ENCODE assay signal across 25 mouse cellular contexts in the genomic region with DNA sequence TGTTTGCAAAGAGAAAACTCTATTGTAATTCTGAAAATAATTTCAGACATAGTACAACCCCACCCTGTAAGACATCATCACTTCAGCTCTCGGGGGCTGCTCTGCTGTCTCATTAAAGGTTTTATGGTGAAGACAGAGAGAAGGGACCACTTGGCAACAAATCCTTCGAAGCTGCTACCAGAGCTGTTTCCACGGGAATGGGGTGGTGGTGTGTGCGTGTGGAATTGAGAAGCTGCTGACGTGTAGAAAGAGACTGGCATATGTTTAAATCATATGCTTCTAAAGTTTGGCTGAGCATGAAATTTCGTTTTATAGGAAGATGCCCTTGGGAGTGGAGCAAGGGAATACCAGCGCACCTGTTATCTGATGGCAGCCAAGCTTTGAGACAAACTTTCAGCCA.
DNase-seq lines count a peak whose midpoint lies in the region; ATAC-seq and TF ChIP-seq lines count a peak whose summit lies in the region.
"Had no signal": no experiment of that assay in that cellular context is flagged by ENCODE, and none has a peak within 500 bp of the region (broad histone marks: within the 10 kb centered on the region; RNA-seq: fewer than 3 reads in every experiment).

No protein-coding gene starts in this region.

- WGBS in forebrain, postnatal 0 days, result 52% methylated on average over 7 of the region's 7 CpGs
- 86% methylated on average over 7 of the region's 7 CpGs for WGBS in forebrain, embryonic 11.5 days

- peak; percentile 73 for DNase-seq in forebrain, postnatal 0 days
- DNase-seq in forebrain, embryonic 11.5 days (ENCODE audit: low spot score), result no peak
- peak; percentile 39 for DNase-seq in layer of hippocampus, adult 9-11 months
- DNase-seq in layer of hippocampus, adult 8-10 months (ENCODE audit: low spot score in 2 of 2), result no peak
- DNase-seq in brain, adult 2 months (ENCODE audit: low read depth, low spot score), result peak; percentile 47
- peak; percentile 64 for DNase-seq in brain, embryonic 14.5 days (ENCODE audit: low read depth)
- DNase-seq: adrenal gland, postnatal 25 days; B cell, adult 2 months; cerebellum, adult 9-10 months; gastrocnemius, postnatal 10 days; heart, adult 18-20 months; heart, postnatal 4 days; kidney, adult 11 months; kidney, postnatal 14 days; layer of hippocampus, postnatal 36 days had no signal

- TF ChIP-seq POLR2A in brain, embryonic 14.5 days (IDR thresholded peaks at IDR 0.05; ENCODE audit: borderline replicate concordance, extremely low read depth, insufficient read depth, insufficient read length, poor library complexity, severe bottlenecking), result no peak

- H3K27ac ChIP-seq in forebrain, postnatal 0 days (ENCODE audit: low read depth, low read length), result no peak overlapping the region; the same call in 1 of the 2 replicates
- no peak overlapping the region for H3K27ac ChIP-seq in forebrain, embryonic 11.5 days (ENCODE audit: low read depth, low read length)
- H3K27ac ChIP-seq: embryonic facial prominence, embryonic 13.5 days; forebrain, embryonic 12.5 days; hindbrain, embryonic 14.5 days; limb, embryonic 13.5 days; lung, embryonic 15.5 days had no signal

- no peaks in the 10 kb centered on the region for H3K4me1 ChIP-seq in forebrain, postnatal 0 days (ENCODE audit: insufficient read depth)
- no peaks in the 10 kb centered on the region for H3K4me1 ChIP-seq in forebrain, embryonic 11.5 days (replicated peaks; ENCODE audit: control insufficient read depth, insufficient read depth, low read length)
- H3K4me1 ChIP-seq: embryonic facial prominence, embryonic 13.5 days; forebrain, embryonic 12.5 days; heart, embryonic 12.5 days; lung, embryonic 15.5 days had no signal

- no peak overlapping the region for H3K4me2 ChIP-seq in forebrain, postnatal 0 days (ENCODE audit: low read depth)
- no peak overlapping the region for H3K4me2 ChIP-seq in forebrain, embryonic 11.5 days (ENCODE audit: low read depth, low read length, severe bottlenecking)
- H3K4me2 ChIP-seq: embryonic facial prominence, embryonic 13.5 days; forebrain, embryonic 12.5 days; heart, embryonic 12.5 days; hindbrain, embryonic 14.5 days; limb, embryonic 13.5 days; liver, embryonic 11.5 days; lung, embryonic 15.5 days; midbrain, embryonic 11.5 days had no signal

- no peak overlapping the region for H3K9ac ChIP-seq in forebrain, postnatal 0 days
- no peak overlapping the region for H3K9ac ChIP-seq in forebrain, embryonic 11.5 days (ENCODE audit: low read length)
- H3K9ac ChIP-seq: embryonic facial prominence, embryonic 13.5 days; forebrain, embryonic 12.5 days; heart, embryonic 12.5 days; hindbrain, embryonic 14.5 days; limb, embryonic 13.5 days; lung, embryonic 15.5 days had no signal

- peak; percentile 87 for ATAC-seq in forebrain, postnatal 0 days
- ATAC-seq in forebrain, embryonic 11.5 days (replicated peaks; ENCODE audit: low FRiP score), result no peak
- ATAC-seq: inflammation-experienced regulatory T-cells, adult 6 months; midbrain, embryonic 16.5 days had no signal

- H3K9me3 ChIP-seq in forebrain, postnatal 0 days (ENCODE audit: low read length), result no peaks in the 10 kb centered on the region
- no peaks in the 10 kb centered on the region for H3K9me3 ChIP-seq in forebrain, embryonic 11.5 days (ENCODE audit: control insufficient read depth, low read length)
- H3K9me3 ChIP-seq: embryonic facial prominence, embryonic 13.5 days; forebrain, embryonic 12.5 days; heart, embryonic 12.5 days; limb, embryonic 13.5 days; lung, embryonic 15.5 days had no signal

- no peak for TF ChIP-seq CTCF in forebrain, postnatal 0 days (IDR thresholded peaks at IDR 0.05; ENCODE audit: low read depth)
- no peak for TF ChIP-seq CTCF in brain, embryonic 14.5 days (IDR thresholded peaks at IDR 0.05; ENCODE audit: borderline replicate concordance, extremely low read depth, insufficient read depth, insufficient read length)

- H3K27me3 ChIP-seq in forebrain, postnatal 0 days (ENCODE audit: insufficient read depth, low read length), result no peaks in the 10 kb centered on the region
- no peaks in the 10 kb centered on the region for H3K27me3 ChIP-seq in forebrain, embryonic 11.5 days (ENCODE audit: control insufficient read depth, insufficient read depth, low read length)
- H3K27me3 ChIP-seq: embryonic facial prominence, embryonic 13.5 days; forebrain, embryonic 12.5 days; heart, embryonic 12.5 days; limb, embryonic 13.5 days; lung, embryonic 15.5 days had no signal

- no peaks in the 10 kb centered on the region for H3K36me3 ChIP-seq in forebrain, postnatal 0 days (ENCODE audit: insufficient read depth)
- H3K36me3 ChIP-seq in forebrain, embryonic 11.5 days (ENCODE audit: control insufficient read depth, insufficient read depth, low read length), result no peaks in the 10 kb centered on the region
- H3K36me3 ChIP-seq: embryonic facial prominence, embryonic 13.5 days; forebrain, embryonic 12.5 days; heart, embryonic 12.5 days; limb, embryonic 13.5 days; lung, embryonic 15.5 days had no signal

- H3K4me3 ChIP-seq in forebrain, postnatal 0 days (ENCODE audit: low read depth, low read length), result no peak overlapping the region
- H3K4me3 ChIP-seq in forebrain, embryonic 11.5 days (ENCODE audit: low read depth, low read length), result no peak overlapping the region
- H3K4me3 ChIP-seq: embryonic facial prominence, embryonic 13.5 days; forebrain, embryonic 12.5 days; heart, embryonic 12.5 days; limb, embryonic 13.5 days; lung, embryonic 15.5 days had no signal

Comparison
In these comparisons a context has a peak if more than half of its experiments do, and no peak if none do; other contexts are left out.
1. DNase-seq: peak in forebrain, postnatal 0 days (single experiment), layer of hippocampus, adult 9-11 months (single experiment), brain, adult 2 months (single experiment) and brain, embryonic 14.5 days (single experiment); none in forebrain, embryonic 11.5 days (single experiment) and layer of hippocampus, adult 8-10 months (0 of 2).